Mouse (Mus musculus): Measurements from ENCODE around the gene Boc. TPM values are rescaled to one million over a fixed set of nuclear protein-coding genes. Genes with fewer than 3 reads are reported as not detected.

Boc gene
- total and polyA plus RNA-seq, 2 experiments, result 0.16 to 0.18 TPM

DNA sequence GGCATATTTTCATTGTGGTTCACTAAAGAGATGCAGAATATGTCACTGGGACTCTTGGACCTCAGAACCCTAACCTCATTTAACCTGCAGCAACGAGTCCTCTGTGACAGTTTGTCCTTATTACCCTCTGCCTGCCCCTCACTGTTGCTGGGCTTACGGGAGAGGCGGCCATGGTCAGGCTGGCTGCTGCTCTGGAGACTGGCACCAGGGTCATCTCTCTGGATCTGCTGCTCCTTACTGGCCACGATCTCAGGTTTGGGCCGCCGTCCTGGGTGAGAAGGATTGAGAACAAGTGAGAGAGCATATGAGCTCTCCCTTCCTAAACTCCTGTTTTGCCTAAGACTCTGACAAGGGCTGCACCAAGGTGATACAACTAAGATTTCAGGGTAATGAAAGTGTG is 66.5 kb downstream of the Boc start:
- Histone ChIP-seq H3K4me3 (ENCODE audit: insufficient read depth, low read depth, low read length) (no peak overlapping the region), H3K4me1 (ENCODE audit: control insufficient read depth, insufficient read depth, low read length) (no peaks in the 10 kb centered on the region), H3K9ac (ENCODE audit: low read depth, low read length) (no peak overlapping the region), H3K36me3 (ENCODE audit: control insufficient read depth, insufficient read depth, low read length) (no peaks in the 10 kb centered on the region), H3K27ac (replicated peaks; ENCODE audit: insufficient read depth, low read depth, low read length) (no peak overlapping the region), H3K27me3 (ENCODE audit: control insufficient read depth, insufficient read depth, low read length) (no peaks in the 10 kb centered on the region), H3K79me2 (ENCODE audit: control insufficient read depth, insufficient read depth, low read length) (no peaks in the 10 kb centered on the region)
- WGBS, result 90% methylated on average over 6 of the region's 6 CpGs
- TF ChIP-seq POLR2A (IDR thresholded peaks at IDR 0.05; ENCODE audit: extremely low read depth, insufficient read depth, low read length), result no peak
- no peak for TF ChIP-seq CTCF (IDR thresholded peaks at IDR 0.05; ENCODE audit: low read depth, low read length)
- no peak for DNase-seq (ENCODE audit: extremely low read depth, low read depth, low spot score)

- TF ChIP-seq CTCF (IDR thresholded peaks at IDR 0.05; ENCODE audit: low read depth, low read length) (no peak), POLR2A (IDR thresholded peaks at IDR 0.05; ENCODE audit: extremely low read depth, insufficient read depth, low read length) (no peak)
Measured at GRCm38 (mm10) chr16:44491051-44491450, 67.6 kb downstream of the Boc start.

DNA sequence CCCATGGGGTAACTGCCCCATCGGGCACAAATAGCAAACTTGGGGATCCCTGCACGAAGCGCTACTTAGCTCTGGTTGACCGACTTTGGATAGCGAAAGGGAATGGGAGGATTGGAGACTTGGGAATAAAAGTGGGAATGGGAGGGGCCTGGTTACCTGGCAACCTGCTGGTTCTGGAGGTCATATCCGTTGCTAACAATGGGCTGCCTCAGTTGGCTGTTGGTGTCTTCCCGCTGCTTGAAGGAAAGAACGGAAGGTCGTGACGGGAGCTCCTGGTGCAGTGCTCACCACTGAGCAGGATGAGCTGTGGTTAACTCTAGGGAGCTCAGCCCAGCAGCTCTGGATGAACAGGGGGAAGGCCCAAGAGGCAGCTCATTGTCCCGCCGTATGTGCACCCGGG is 71.5 kb downstream of the Boc start:
- H3K36me3 ChIP-seq (ENCODE audit: control insufficient read depth, insufficient read depth, low read length), result no peaks in the 10 kb centered on the region
- no peak overlapping the region for H3K4me3 ChIP-seq (ENCODE audit: insufficient read depth, low read depth, low read length)
- WGBS, result 91% methylated on average over 13 of the region's 13 CpGs
- TF ChIP-seq CTCF (IDR thresholded peaks at IDR 0.05; ENCODE audit: low read depth, low read length) (no peak), POLR2A (IDR thresholded peaks at IDR 0.05; ENCODE audit: extremely low read depth, insufficient read depth, low read length) (no peak)
- H3K4me1 ChIP-seq (ENCODE audit: control insufficient read depth, insufficient read depth, low read length), result no peaks in the 10 kb centered on the region
- H3K9ac ChIP-seq (ENCODE audit: low read depth, low read length), result no peak overlapping the region
- no peaks in the 10 kb centered on the region for H3K27me3 ChIP-seq (ENCODE audit: control insufficient read depth, insufficient read depth, low read length)
- H3K79me2 ChIP-seq (ENCODE audit: control insufficient read depth, insufficient read depth, low read length), result no peaks in the 10 kb centered on the region
- H3K27ac ChIP-seq (replicated peaks; ENCODE audit: insufficient read depth, low read depth, low read length), result no peak overlapping the region
- no peak for DNase-seq (ENCODE audit: extremely low read depth, low read depth, low spot score)

More at GRCm38 (mm10) chr16:44491051-44491450, 67.6 kb downstream of the Boc start:
- no peak for DNase-seq (ENCODE audit: extremely low read depth, low read depth, low spot score)
- Histone ChIP-seq H3K27me3 (ENCODE audit: control insufficient read depth, insufficient read depth, low read length) (no peaks in the 10 kb centered on the region), H3K79me2 (ENCODE audit: control insufficient read depth, insufficient read depth, low read length) (no peaks in the 10 kb centered on the region), H3K36me3 (ENCODE audit: control insufficient read depth, insufficient read depth, low read length) (no peaks in the 10 kb centered on the region), H3K4me3 (ENCODE audit: insufficient read depth, low read depth, low read length) (no peak overlapping the region), H3K9ac (ENCODE audit: low read depth, low read length) (no peak overlapping the region), H3K4me1 (ENCODE audit: control insufficient read depth, insufficient read depth, low read length) (no peaks in the 10 kb centered on the region), H3K27ac (replicated peaks; ENCODE audit: insufficient read depth, low read depth, low read length) (no peak overlapping the region)
- WGBS, result 85% methylated on average over 9 of the region's 9 CpGs

- TF ChIP-seq CTCF (IDR thresholded peaks at IDR 0.05; ENCODE audit: low read depth, low read length) (no peak), POLR2A (IDR thresholded peaks at IDR 0.05; ENCODE audit: extremely low read depth, insufficient read depth, low read length) (no peak)
- Histone ChIP-seq H3K27me3 (ENCODE audit: control insufficient read depth, insufficient read depth, low read length) (no peaks in the 10 kb centered on the region), H3K4me3 (ENCODE audit: insufficient read depth, low read depth, low read length) (no peak overlapping the region), H3K36me3 (ENCODE audit: control insufficient read depth, insufficient read depth, low read length) (no peaks in the 10 kb centered on the region), H3K4me1 (ENCODE audit: control insufficient read depth, insufficient read depth, low read length) (no peaks in the 10 kb centered on the region), H3K9ac (ENCODE audit: low read depth, low read length) (no peak overlapping the region), H3K79me2 (ENCODE audit: control insufficient read depth, insufficient read depth, low read length) (no peaks in the 10 kb centered on the region), H3K27ac (replicated peaks; ENCODE audit: insufficient read depth, low read depth, low read length) (no peak overlapping the region)
- no peak for DNase-seq (ENCODE audit: extremely low read depth, low read depth, low spot score)
- 87% methylated on average over 9 of the region's 9 CpGs for WGBS
Measured at GRCm38 (mm10) chr16:44486612-44487011, 72.1 kb downstream of the Boc start.

GRCm38 (mm10) chr16:44485691-44486090 is 73.0 kb downstream of the Boc start:
- TF ChIP-seq CTCF (IDR thresholded peaks at IDR 0.05; ENCODE audit: low read depth, low read length) (no peak), POLR2A (IDR thresholded peaks at IDR 0.05; ENCODE audit: extremely low read depth, insufficient read depth, low read length) (no peak)
- H3K36me3 ChIP-seq (ENCODE audit: control insufficient read depth, insufficient read depth, low read length), result no peaks in the 10 kb centered on the region
- H3K79me2 ChIP-seq (ENCODE audit: control insufficient read depth, insufficient read depth, low read length), result no peaks in the 10 kb centered on the region
- H3K9ac ChIP-seq (ENCODE audit: low read depth, low read length), result no peak overlapping the region
- DNase-seq (ENCODE audit: extremely low read depth, low read depth, low spot score), result no peak
- no peaks in the 10 kb centered on the region for H3K27me3 ChIP-seq (ENCODE audit: control insufficient read depth, insufficient read depth, low read length)
- H3K27ac ChIP-seq (replicated peaks; ENCODE audit: insufficient read depth, low read depth, low read length), result no peak overlapping the region
- H3K4me3 ChIP-seq (ENCODE audit: insufficient read depth, low read depth, low read length), result no peak overlapping the region
- WGBS, result 85% methylated on average over 8 of the region's 8 CpGs
- H3K4me1 ChIP-seq (ENCODE audit: control insufficient read depth, insufficient read depth, low read length), result no peaks in the 10 kb centered on the region

DNA sequence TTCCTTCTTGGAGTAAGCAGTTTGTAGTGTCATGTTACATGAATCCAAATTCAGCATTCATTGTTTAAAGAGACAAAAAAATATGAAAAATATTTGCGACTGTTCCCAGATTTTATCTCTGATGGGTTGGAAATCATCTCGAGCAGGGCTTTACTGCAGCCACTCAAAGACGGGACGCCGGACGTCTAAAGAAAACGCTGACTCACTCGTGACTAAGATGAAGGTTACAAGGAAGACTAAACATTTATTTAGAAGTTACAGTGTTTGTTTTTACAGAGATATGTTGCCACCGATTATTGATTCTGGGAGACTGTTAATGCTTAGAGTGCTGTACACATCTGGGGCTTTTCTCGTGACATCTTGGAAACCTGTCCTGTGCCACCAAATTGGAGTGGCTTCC is 73.9 kb downstream of the Boc start:
- Histone ChIP-seq H3K4me1 (ENCODE audit: control insufficient read depth, insufficient read depth, low read length) (no peaks in the 10 kb centered on the region), H3K27me3 (ENCODE audit: control insufficient read depth, insufficient read depth, low read length) (no peaks in the 10 kb centered on the region), H3K27ac (replicated peaks; ENCODE audit: insufficient read depth, low read depth, low read length) (no peak overlapping the region), H3K9ac (ENCODE audit: low read depth, low read length) (no peak overlapping the region), H3K79me2 (ENCODE audit: control insufficient read depth, insufficient read depth, low read length) (no peaks in the 10 kb centered on the region), H3K4me3 (ENCODE audit: insufficient read depth, low read depth, low read length) (no peak overlapping the region), H3K36me3 (ENCODE audit: control insufficient read depth, insufficient read depth, low read length) (no peaks in the 10 kb centered on the region)
- 67% methylated on average over 10 of the region's 10 CpGs for WGBS
- no peak for DNase-seq (ENCODE audit: extremely low read depth, low read depth, low spot score)
- TF ChIP-seq POLR2A (IDR thresholded peaks at IDR 0.05; ENCODE audit: extremely low read depth, insufficient read depth, low read length), result no peak
- TF ChIP-seq CTCF (IDR thresholded peaks at IDR 0.05; ENCODE audit: low read depth, low read length), result no peak
